Mouse (Mus musculus) embryonic fibroblast, embryonic 13.5 days (primary cell): Measurements from ENCODE around the gene Zfp764. TPM values are rescaled to one million over a fixed set of nuclear protein-coding genes. Genes with fewer than 3 reads are reported as not detected.
"Not testable (repeated sequence)": the region's sequence is repeated elsewhere in the genome, so short reads cannot be mapped to it uniquely, and the experiment has no call there.

ENCODE experiments used
- H3K27ac ChIP-seq: 2 replicates; pipeline ENCODE4 v1.5.1; 2012; ENCODE audit warnings: low read length, control low read depth, inconsistent platforms; ENCODE audit not compliant: insufficient read depth
- H3K4me1 ChIP-seq: 2 replicates; pipeline ENCODE4 v1.6.1; 2011; ENCODE audit warnings: low read length; ENCODE audit not compliant: control insufficient read depth, insufficient read depth
- H3K4me3 ChIP-seq: 2 replicates; pipeline ENCODE4 v1.5.1; 2011; ENCODE audit warnings: mild to moderate bottlenecking, control low read depth, low read length; ENCODE audit not compliant: insufficient read depth
- CTCF ChIP-seq: IDR thresholded peaks from 2 replicates; pipeline ENCODE4 v1.5.1; 2011; ENCODE audit warnings: mild to moderate bottlenecking, control low read depth, low read length, moderate library complexity, borderline replicate concordance; ENCODE audit not compliant: insufficient read depth
- POLR2A ChIP-seq: IDR thresholded peaks from 2 replicates; pipeline ENCODE4 v1.6.1; 2011; ENCODE audit warnings: low read depth, mild to moderate bottlenecking, control low read depth, low read length, moderate library complexity
- polyA plus RNA-seq: library from polyadenylated mRNA; stranded (reverse); fragments of >200 nt; gene quantifications from 2 replicates; pipeline ENCODE4 v1.2.4, GENCODE M21; 2011; ENCODE audit warnings: low read depth; ENCODE audit not compliant: missing spikeins, insufficient read length

Gene Zfp764
- polyA plus RNA-seq, 1 experiment, result 3.3 TPM

DNA sequence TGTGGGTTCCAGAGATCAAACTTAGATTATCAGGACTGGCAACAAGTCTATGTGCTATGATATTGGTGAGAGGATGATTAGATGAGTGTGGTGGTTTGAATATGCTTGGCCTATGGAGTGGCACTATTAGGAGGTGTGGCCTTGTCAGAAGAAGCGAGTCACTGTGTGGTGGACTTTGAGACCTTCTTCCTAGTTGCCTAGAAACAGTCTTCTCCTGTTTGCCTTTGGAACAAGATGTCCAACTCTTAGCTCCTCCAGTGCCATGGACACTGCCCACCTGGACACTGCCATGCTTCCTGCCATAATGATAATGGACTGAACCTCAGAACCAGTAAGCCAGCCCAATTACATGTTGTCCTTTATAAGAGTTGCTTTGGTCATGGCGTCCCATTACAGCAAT is 19.3 kb upstream of the Zfp764 start:
- Histone ChIP-seq H3K4me1 (no peaks in the 10 kb centered on the region), H3K27ac (no peak overlapping the region), H3K4me3 (no peak overlapping the region)
- TF ChIP-seq POLR2A (no peak), CTCF (no peak)

DNA sequence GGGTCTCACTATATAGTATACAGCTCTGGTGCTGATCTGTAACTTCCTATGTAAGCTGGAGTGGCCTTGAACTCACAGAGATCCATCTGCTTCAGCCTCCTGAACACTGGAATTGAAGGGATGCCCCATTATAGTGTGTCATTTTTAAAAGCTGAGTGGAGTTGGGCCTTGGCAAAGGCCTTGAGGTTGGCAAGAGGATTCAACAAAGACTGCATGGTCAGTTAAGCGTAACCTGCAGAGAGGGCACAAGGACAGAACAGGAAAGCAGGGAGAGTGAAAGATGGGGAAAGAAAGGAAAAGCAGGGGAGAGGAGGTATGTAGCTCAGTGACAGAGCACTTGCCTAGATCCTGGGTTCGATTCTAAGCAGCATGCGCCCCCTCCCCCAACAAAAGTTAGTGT is 18.7 kb upstream of the Zfp764 start:
- Histone ChIP-seq H3K27ac (no peak overlapping the region), H3K4me3 (no peak overlapping the region), H3K4me1 (no peaks in the 10 kb centered on the region)
- TF ChIP-seq POLR2A (no peak), CTCF (no peak)

- H3K4me1 ChIP-seq, result no peaks in the 10 kb centered on the region
- TF ChIP-seq POLR2A, result no peak
- TF ChIP-seq CTCF, result no peak
- H3K27ac ChIP-seq, result no peak overlapping the region
- peak overlapping the region; percentile 92 for H3K4me3 ChIP-seq
These were observed 15.6 kb upstream of the Zfp764 start for GRCm38 (mm10) chr7:127422247-127422646.

DNA sequence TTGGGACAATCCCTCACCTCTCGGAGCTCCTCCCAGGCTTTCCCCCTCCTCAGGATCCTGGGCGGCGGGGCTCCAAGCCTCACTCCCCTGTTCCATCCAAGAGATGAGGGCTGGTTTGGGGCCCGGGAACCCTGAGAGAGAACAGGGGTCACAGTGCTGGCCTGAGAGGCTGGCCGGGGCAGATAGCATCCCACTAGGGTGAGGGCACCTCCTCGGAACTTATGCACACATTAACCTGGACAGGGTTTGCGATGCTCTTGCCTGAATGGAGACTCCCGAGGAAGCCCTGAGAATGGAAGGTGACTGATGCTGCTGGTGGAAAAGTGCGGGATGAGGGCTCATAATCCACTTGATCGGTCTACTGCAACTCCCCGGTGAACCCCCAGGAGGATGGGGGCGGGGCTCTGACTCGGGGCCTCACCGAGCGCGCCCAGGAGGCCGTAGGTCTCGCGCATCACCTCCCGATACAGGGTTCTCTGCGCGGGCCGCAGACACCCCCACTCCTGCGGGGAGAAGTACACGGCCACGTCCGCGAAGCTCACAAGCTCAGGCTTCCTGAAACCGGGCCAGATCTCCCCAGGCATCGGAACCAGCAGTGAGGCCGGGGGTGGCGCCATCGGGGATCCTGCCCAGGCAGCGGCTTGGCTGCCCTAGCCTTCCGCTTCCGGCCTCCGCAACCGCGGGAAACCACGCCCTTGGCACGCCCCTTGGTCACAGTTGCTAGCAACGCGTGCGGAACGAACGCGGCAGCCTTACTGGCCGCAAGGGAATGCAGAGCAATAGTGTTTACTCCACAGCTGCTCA is 15.0 kb upstream of the Zfp764 start, which contains the start of gene Zfp688:
Zfp688 (minus strand) TSS at position 681 of the 804 bp plus-strand sequence.
- Histone ChIP-seq H3K4me3 (peak within 1 kb of the TSS; percentile 92), H3K27ac (0 out of 2 replicates have a peak within 1 kb of the TSS, but pooled peaks have one; percentile 43), H3K4me1 (no peaks in the 10 kb centered on the region)
- no peak for TF ChIP-seq CTCF
- peak; percentile 77 for TF ChIP-seq POLR2A

DNA sequence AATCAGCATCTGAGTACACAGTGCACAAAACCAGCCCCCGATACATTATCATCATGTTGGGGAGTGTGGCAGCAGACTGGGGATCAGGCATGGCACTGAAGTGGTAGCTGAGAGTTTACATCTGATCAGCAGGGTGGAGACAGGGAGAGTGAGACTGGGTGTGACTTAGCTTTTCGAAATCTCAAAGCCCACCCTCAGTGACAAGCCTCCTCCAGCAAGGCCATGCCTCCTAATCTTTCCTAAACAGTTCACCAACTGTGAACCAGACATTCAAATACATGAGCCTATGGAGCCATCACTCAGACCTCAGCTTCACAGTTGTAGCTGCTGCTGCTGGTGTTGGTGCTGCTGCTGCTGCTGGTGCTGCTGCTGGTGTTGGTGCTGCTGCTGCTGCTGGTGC is 4.8 kb upstream of the Zfp764 start:
- TF ChIP-seq POLR2A, result no peak
- no peak for TF ChIP-seq CTCF
- H3K4me3 ChIP-seq, result no peak overlapping the region
- H3K27ac ChIP-seq, result no peak overlapping the region

GRCm38 (mm10) chr7:127404101-127404500 is 2.5 kb downstream of the Zfp764 start:
- H3K4me3 ChIP-seq, H3K27ac ChIP-seq, H3K4me1 ChIP-seq: not testable (repeated sequence)

More for the DNA sequence above, 4.8 kb upstream of the Zfp764 start:
- no peaks in the 10 kb centered on the region for H3K4me1 ChIP-seq

DNA sequence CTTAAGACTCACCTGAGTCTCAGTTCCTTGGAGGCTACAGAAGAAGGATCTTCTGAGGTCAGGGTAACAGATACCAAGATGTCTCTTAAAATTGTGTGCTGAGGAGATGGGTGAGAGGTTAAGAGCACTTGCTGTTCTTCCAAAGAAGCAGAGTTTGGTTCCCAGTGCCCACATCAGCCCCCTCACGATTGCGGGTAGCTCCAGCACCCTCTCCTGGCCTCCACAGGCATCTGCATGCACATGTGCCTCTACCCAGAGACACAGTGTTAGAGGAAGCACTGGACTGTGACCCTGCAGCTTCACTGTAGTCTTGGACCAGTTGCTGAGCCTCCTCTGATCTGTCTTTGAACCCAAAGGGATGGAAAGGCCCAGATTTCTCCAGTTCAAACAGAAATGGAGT is 3.6 kb downstream of the Zfp764 start:
- H3K4me1 ChIP-seq, result no peaks in the 10 kb centered on the region
- TF ChIP-seq POLR2A (no peak), CTCF (no peak)
- no peak overlapping the region for H3K27ac ChIP-seq
- no peak overlapping the region for H3K4me3 ChIP-seq

DNA sequence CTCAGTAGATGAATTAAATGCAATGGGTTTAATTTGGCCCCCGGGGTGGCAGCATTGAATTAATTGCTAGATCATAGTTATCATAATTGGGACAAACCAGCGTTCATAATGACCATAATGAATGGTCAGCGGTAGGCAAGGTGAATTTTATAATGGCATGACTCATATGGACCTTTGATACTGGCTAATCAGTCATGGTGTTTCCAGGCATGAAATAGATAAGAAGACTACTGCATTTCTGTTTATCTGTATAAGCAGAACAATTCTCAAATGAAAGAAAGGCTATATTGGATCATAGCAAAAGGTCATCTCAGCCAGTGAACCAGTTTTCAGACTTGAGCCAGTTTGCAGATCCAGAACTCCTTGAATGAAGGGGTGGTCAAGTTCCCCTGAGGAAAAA is 6.3 kb downstream of the Zfp764 start:
- no peak overlapping the region for H3K27ac ChIP-seq
- no peaks in the 10 kb centered on the region for H3K4me1 ChIP-seq
- TF ChIP-seq CTCF (no peak), POLR2A (no peak)
- no peak overlapping the region for H3K4me3 ChIP-seq

GRCm38 (mm10) chr7:127393944-127394333 is 12.7 kb downstream of the Zfp764 start:
- TF ChIP-seq POLR2A (no peak), CTCF (no peak)
- H3K4me1 ChIP-seq, result peaks cover 2% of the 10 kb centered on the region; the same call in 1 of the 2 replicates
- H3K27ac ChIP-seq, result no peak overlapping the region
- peak overlapping the region; percentile 18; the same call in 1 of the 2 replicates for H3K4me3 ChIP-seq

DNA sequence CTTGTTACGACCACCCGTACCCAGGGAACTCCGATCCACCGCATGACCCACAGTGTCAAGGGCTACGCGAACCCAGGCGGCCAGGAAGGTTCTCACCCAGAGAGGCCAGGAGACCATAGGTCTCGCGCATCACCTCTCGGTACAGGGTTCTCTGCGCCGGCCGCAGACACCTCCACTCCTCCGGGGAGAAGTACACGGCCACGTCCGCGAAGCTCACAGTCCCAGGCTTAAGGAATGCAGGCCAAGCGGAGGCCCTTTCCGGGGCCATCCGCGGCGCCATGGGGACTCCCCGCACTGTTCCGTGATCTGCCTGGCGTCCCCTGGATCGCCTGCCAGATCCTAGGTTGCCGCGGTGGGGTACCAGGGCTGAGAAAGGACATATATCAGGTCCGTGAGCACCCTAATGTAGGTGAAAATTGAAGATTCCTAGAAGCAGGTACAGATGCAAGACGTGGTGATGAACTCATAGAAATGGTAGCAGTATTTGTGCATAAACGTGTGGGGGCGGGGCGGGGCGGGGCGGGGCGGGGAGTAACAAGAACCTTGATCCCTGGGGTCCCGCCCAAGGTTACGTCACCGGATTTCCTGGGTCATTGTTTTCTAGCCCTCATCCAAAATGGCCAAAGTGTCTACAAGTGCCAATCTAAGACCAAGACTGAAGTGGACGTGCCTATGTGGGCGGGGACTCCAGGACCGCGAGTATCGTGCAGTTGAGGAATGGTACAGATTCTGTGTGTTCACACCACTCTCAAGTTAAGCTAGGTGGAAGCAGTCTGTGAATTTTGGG is 13.3 kb downstream of the Zfp764 start, which contains the start of gene E430018J23Rik:
E430018J23Rik (minus strand) TSS at position 473 of the 787 bp plus-strand sequence.
- TF ChIP-seq CTCF (no peak), POLR2A (peak; percentile 86)
- Histone ChIP-seq H3K27ac (peak within 1 kb of the TSS; percentile 8; the same call in 1 of the 2 replicates), H3K4me3 (peak within 1 kb of the TSS; percentile 75), H3K4me1 (peaks cover 5% of the 10 kb centered on the region; the same call in 1 of the 2 replicates)
